Mouse (Mus musculus): Measurements from ENCODE around the gene Sos1.

GRCm38 (mm10) chr17:80496185-80496584, 15.9 kb upstream of the Sos1 start:
- TF ChIP-seq POLR2A (IDR thresholded peaks at IDR 0.05; ENCODE audit: extremely low read depth, insufficient read depth, low read length): no peak
- no peak for TF ChIP-seq CTCF (IDR thresholded peaks at IDR 0.05; ENCODE audit: extremely low read depth, insufficient read depth, low read length)
